Mouse (Mus musculus) urinary bladder, postnatal 4 days (tissue): Measurements from ENCODE around the gene Insm2.

Source experiments
- DNase-seq, 2 experiments: peaks; one replicate each; pipeline ENCODE4 v3.0.0; 2021 to 2022; ENCODE audit warnings: low spot score in 2 of 2

The Insm2 gene

DNA sequence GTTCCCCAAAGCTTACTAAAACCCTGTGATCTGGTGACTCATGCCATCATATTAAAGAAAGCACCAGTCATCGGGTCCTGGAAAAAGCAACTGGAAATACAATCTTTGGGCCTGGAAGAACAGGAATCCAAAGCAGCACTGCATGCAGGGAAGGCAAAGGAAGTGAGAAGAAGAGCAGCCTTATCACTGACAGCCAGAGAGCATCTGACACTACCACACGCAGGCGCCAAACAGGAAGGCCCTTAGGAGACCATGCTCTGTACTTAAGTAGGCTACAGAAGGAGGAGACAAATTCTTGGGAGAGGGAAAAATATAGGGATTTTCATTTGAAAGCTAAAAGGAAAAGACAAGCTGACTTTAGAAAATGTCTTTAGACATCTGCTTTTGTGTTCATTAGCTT, 5.2 kb downstream of the Insm2 start:
- DNase-seq: no peak

DNA sequence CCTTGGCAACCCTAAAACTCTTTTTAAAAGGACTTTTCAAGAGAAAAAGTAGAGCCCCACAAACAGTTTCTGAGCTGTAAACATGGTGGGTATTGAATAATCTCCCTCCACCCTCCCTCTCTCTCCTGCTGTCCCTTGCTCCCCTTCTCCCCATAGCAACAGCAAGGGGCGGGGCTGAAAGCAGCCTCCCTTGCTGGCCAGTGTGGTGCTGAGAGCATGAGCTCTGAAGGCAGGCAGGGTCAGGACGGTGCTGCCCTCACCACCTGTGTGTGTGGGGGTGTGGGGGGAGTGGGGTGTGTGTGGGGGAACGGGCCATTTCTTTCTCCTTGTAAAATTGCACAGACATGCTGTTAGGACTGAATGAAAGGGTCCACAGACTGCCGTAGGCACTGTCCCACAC, 8.7 kb downstream of the Insm2 start:
- DNase-seq: no peak

DNA sequence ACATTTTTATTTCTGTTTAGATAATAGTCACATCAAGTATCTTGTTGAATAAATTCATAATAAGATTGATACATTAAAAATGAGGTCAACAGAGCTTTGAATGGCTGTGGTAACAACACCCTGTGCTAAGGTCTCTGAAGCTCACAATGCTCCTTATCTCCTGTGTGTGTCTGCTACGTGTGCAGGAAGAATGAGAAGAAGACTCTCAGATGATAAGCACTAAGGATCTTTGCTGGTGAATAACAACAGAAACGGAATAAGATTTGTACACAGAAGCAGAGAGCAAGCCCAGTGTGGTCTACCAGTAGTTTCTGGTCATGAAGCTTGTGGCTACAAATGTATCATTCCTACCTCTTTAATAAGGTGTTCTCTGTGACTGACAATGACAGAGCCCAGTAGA, 11.6 kb downstream of the Insm2 start:
- DNase-seq: no peak

- DNase-seq: no peak
Observed at GRCm38 (mm10) chr12:55620321-55620720, 21.1 kb downstream of the Insm2 start.

DNA sequence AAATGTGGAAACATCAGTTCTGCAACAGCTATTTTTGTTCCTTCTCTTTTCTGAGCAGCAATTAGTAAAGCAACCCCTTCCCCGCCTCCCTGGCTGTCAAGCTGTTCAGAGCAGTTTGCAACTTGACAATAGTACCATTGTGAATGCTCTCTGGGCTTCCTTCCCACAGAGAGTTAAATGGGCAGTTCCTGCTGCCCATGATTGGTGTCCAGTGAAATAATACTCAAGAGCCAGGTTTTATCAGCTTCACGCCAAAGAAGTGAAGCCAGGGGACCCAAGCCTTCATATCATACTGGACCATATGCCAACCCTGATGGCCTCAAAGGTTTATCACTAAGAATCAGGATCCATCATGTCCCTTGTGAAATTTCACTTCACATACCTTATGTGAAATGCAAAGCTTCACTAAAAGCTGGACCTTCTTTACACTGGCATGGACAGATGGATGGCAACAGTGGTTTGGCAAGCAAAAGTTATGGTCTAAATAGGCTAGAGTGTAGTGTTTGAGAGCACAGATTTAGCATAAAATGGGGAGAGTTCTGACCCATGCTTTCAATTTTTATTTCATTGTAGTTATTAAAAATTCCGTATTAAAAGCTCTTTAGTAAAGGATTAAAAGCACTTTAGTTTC, 23.5 kb downstream of the Insm2 start:
- no peak for DNase-seq

- no peak for DNase-seq
Observed at GRCm38 (mm10) chr12:55623254-55623653, 24.0 kb downstream of the Insm2 start.

- DNase-seq: no peak
Observed at GRCm38 (mm10) chr12:55626711-55627110, 27.5 kb downstream of the Insm2 start.

- no peak for DNase-seq
Observed at GRCm38 (mm10) chr12:55648011-55648525, 48.8 kb downstream of the Insm2 start.
